Mouse (Mus musculus) forebrain, embryonic 11.5 days (tissue): ENCODE results near the gene Dtx3l. TPM values are rescaled to one million over a fixed set of nuclear protein-coding genes. Genes with fewer than 3 reads are reported as not detected.

ENCODE experiments used
- ATAC-seq: fragments of 200-750 bp; cut with Nextera tagmentation; replicated peaks from 2 replicates; pipeline ENCODE4 v1.8.0; 2017; ENCODE audit warnings: moderate TSS enrichment; ENCODE audit not compliant: low FRiP score
- DNase-seq: peaks from one replicate; pipeline ENCODE4 v3.0.0-alpha.2; 2017; ENCODE audit warnings: low spot score
- H3K27ac ChIP-seq: fragments of 300-500 bp; sonication (generic); 2 replicates; pipeline ENCODE4 v1.5.1; 2014; ENCODE audit warnings: low read depth, low read length
- H3K27me3 ChIP-seq: fragments of 300-500 bp; sonication (generic); 2 replicates; pipeline ENCODE4 v1.6.1; 2014; ENCODE audit warnings: mild to moderate bottlenecking, low read length, mixed read lengths; ENCODE audit not compliant: control insufficient read depth, insufficient read depth
- H3K36me3 ChIP-seq: fragments of 300-500 bp; sonication (generic); 2 replicates; pipeline ENCODE4 v1.6.1; 2014; ENCODE audit warnings: mild to moderate bottlenecking, low read length, moderate library complexity, mixed read lengths; ENCODE audit not compliant: control insufficient read depth, insufficient read depth
- H3K4me1 ChIP-seq: fragments of 300-500 bp; sonication (generic); replicated peaks from 2 replicates; pipeline ENCODE4 v1.6.1; 2014; ENCODE audit warnings: low read length, mixed read lengths; ENCODE audit not compliant: control insufficient read depth, insufficient read depth
- H3K4me2 ChIP-seq: fragments of 300-500 bp; sonication (generic); 2 replicates; pipeline ENCODE4 v1.6.1; 2014; ENCODE audit warnings: low read depth, mild to moderate bottlenecking, low read length, moderate library complexity, mixed read lengths; ENCODE audit not compliant: severe bottlenecking
- H3K4me3 ChIP-seq: fragments of 300-500 bp; sonication (generic); 2 replicates; pipeline ENCODE4 v1.5.1; 2014; ENCODE audit warnings: low read depth, low read length
- H3K9ac ChIP-seq: fragments of 300-500 bp; sonication (generic); 2 replicates; pipeline ENCODE4 v1.6.1; 2014; ENCODE audit warnings: low read length
- H3K9me3 ChIP-seq: fragments of 300-500 bp; sonication (generic); 2 replicates; pipeline ENCODE4 v1.6.1; 2016; ENCODE audit warnings: low read length, mixed read lengths; ENCODE audit not compliant: control insufficient read depth
- WGBS: fragments of 180-500 bp; shearing (Covaris S2); extraction: QIAGEN DNeasy Blood & Tissue Kit; methylation state at CpG from one replicate; pipeline ENCODE4 v1.1.7; 2014; 5-methylcytosine and 5-hydroxymethylcytosine counted together
- polyA plus RNA-seq: library from polyadenylated mRNA; unstranded; fragments of >200 nt; fragmentation: Nextera tagmentation; extraction: Ambion mirVana; gene quantifications from 2 replicates; pipeline ENCODE4 v1.2.1, GENCODE M21; 2014

Gene Dtx3l
- polyA plus RNA-seq, 1 experiment from 2014 or later = 5.7 TPM

DNA sequence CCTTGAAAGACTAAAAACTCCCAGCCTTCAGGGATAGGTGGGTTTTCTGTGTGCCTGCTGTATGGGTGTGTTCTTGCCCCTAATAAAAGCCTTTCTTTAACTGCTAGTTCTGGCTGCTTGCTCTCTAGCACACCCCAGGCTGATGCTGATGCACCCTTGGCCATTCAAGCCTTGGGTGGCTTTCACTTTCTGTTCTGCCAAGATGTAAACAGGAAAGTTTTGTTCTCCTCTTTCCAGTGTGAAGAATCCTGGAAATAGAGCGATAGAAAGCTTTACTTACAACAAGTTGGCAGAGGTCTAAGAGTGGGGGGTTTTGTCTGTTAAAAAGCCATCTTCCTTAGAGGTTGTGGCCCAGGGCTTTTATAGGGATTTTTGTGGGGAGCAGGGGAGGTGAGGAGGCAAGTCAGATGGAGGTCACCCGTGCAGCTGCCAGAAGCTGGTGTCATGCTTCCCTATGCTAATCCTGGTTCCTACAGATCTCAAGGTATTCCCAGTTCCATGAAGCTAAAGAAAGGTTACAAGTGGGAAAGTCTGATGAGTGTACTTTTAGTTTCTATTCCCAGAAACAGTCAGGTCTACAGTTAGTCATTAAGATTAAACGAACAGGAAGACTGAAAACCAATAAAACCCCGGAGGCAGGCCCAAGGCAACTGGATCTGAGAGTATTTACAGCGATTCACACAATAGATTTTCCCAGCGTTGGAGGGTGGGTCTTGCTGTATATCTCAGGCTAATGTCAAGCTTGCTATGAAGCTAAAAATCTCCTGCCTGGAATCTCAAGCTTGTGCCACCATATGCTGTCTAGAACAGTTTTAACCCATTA is 20.0 kb downstream of the Dtx3l start:
- no peak overlapping the region for H3K27ac ChIP-seq
- WGBS = 87% methylated on average over 6 of the region's 6 CpGs
- ATAC-seq (no peak), DNase-seq (no peak)
- no peaks in the 10 kb centered on the region for H3K27me3 ChIP-seq
- no peak overlapping the region for H3K9ac ChIP-seq
- no peaks in the 10 kb centered on the region for H3K36me3 ChIP-seq
- H3K4me1 ChIP-seq = no peaks in the 10 kb centered on the region
- no peaks in the 10 kb centered on the region for H3K9me3 ChIP-seq
- no peak overlapping the region for H3K4me2 ChIP-seq
- no peak overlapping the region for H3K4me3 ChIP-seq

DNA sequence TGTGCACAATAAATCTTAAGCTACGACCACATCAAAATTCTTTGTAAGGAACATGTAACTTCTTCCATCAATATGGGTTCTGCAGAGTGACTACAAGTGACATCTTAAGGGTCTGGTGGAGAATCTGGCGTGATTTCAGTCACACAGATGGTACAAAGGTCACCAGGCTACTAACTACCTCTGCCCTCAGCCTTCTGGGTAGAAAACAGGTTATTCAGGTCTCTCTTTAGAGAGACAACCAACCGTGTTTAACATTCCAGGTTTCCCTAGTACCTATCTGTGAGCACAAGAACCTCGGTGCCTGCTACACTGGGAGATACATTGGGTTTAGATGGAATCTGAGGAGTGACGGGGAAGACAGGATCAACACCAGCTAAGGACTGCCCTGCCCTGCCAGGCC is 24.6 kb downstream of the Dtx3l start:
- DNase-seq (no peak), ATAC-seq (no peak)
- Histone ChIP-seq H3K27ac (no peak overlapping the region), H3K4me1 (no peaks in the 10 kb centered on the region), H3K27me3 (no peaks in the 10 kb centered on the region), H3K9me3 (no peaks in the 10 kb centered on the region), H3K9ac (no peak overlapping the region), H3K4me2 (no peak overlapping the region), H3K4me3 (no peak overlapping the region), H3K36me3 (no peaks in the 10 kb centered on the region)
- WGBS = 73% methylated on average over 5 of the region's 5 CpGs

DNA sequence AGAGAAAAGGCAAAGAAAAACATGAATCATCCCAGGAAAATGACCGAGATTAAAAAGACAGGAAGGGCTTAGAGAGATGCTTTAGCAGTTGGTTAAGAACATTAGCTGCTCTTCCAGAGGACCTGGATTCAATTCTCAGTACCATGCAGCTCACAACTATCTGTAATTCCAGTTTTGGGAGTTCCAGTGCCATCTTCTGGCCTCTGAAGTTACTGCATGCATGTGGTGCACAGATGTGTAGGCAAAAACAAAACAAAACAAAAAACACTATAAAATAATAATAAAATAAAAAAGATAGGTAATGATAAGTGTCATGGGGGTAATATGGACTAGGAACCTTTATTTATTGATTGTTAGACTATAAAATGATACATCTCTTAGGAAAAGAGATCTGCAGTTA is 25.4 kb downstream of the Dtx3l start:
- no peak overlapping the region for H3K4me3 ChIP-seq
- 70% methylated on average over 1 of the region's 1 CpGs for WGBS

DNA sequence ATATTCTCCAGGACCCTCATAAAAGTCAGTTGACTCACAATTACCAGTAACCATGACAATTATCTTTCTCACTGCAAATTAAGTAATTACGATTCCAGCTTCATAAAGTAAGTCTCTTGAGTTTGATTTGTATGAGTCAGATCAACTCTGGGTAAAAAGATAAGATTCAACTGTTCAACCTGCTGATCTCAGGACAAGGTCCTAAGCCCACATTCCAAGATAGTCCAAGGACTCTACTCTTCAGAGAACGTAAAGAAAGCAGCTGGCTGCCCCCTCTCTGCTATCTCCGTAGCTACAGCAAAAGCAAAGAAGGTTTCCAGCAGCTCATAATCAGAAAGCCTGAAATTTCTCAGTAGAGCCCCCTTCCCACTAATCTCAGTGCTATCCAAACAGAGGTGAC is 27.5 kb downstream of the Dtx3l start:
- no peaks in the 10 kb centered on the region for H3K27me3 ChIP-seq
- ATAC-seq (no peak), DNase-seq (no peak)
- H3K9ac ChIP-seq = no peak overlapping the region
- H3K4me1 ChIP-seq = no peaks in the 10 kb centered on the region
- no peaks in the 10 kb centered on the region for H3K9me3 ChIP-seq
- H3K36me3 ChIP-seq = no peaks in the 10 kb centered on the region
- H3K4me2 ChIP-seq = no peak overlapping the region
- 77% methylated on average over 3 of the region's 3 CpGs for WGBS
- no peak overlapping the region for H3K27ac ChIP-seq
- no peak overlapping the region for H3K4me3 ChIP-seq

More for the DNA sequence above, 25.4 kb downstream of the Dtx3l start:
- no peaks in the 10 kb centered on the region for H3K27me3 ChIP-seq
- H3K36me3 ChIP-seq = no peaks in the 10 kb centered on the region
- no peaks in the 10 kb centered on the region for H3K4me1 ChIP-seq
- H3K9ac ChIP-seq = no peak overlapping the region
- no peak overlapping the region for H3K27ac ChIP-seq
- H3K4me2 ChIP-seq = no peak overlapping the region
- H3K9me3 ChIP-seq = no peaks in the 10 kb centered on the region
- ATAC-seq = no peak
- no peak for DNase-seq

DNA sequence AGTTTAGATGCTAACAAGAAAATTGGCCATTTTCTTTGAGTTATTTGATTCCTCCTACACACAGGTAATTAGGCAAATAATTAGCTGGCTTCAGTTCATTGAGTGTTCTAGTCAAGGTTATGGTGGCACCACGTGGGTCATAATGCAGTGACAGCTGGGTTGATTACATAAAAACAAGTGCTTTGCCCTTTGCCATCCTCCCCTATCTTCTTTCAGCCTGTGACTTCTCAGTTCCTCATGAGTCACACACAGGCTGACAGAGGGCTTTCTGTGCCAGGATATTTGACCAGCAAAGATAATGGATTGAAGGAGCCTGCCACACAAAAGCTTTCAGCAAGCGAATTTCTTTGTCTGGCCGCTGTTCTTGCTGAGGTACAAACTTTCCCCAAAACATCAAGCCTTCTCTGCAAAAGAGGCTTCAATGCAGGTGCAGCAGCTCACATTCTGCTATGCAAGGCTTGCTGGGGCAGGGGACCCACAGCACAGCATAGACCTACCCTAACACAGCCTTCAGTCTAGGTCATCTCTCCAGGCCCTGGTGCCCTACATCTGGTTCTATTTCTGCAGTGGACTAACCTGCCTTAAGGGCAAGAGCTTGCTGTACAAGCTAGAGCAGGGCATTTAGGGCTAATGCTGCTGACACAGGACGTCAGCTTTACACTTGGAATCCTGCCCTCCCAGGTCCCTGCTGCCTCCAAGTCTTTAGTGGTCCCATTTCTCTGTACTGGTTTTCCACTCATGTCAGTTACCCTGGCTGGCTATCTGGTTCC is 31.3 kb downstream of the Dtx3l start:
- WGBS = 51% methylated on average over 4 of the region's 4 CpGs
- Histone ChIP-seq H3K4me2 (no peak overlapping the region), H3K9ac (no peak overlapping the region), H3K36me3 (no peaks in the 10 kb centered on the region), H3K27ac (no peak overlapping the region), H3K9me3 (no peaks in the 10 kb centered on the region), H3K4me1 (no peaks in the 10 kb centered on the region), H3K4me3 (no peak overlapping the region), H3K27me3 (no peaks in the 10 kb centered on the region)
- DNase-seq (no peak), ATAC-seq (no peak)

DNA sequence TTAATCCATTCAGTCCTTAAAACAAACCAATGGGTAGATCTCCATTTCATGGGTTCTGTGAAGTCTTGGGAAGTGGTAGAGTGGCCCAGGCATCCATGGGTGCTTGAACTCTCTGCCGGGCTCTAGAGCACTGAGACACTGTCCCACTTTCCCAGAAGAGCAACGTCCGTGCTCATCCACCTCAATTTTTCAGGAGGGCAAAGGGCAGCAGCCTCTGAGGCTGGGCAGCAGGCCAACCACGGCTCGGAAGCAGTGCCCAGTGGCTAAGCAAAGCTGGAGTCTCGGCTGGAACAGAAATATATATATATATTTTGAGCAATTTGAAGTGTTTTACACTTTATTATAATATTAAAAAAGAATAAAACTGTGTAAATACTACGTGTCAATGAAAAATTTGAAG is 32.1 kb downstream of the Dtx3l start:
- Histone ChIP-seq H3K9me3 (no peaks in the 10 kb centered on the region), H3K36me3 (no peaks in the 10 kb centered on the region), H3K4me2 (no peak overlapping the region), H3K27ac (no peak overlapping the region), H3K4me1 (no peaks in the 10 kb centered on the region), H3K4me3 (no peak overlapping the region), H3K27me3 (no peaks in the 10 kb centered on the region), H3K9ac (no peak overlapping the region)
- DNase-seq (no peak), ATAC-seq (no peak)
- 82% methylated on average over 7 of the region's 7 CpGs for WGBS

DNA sequence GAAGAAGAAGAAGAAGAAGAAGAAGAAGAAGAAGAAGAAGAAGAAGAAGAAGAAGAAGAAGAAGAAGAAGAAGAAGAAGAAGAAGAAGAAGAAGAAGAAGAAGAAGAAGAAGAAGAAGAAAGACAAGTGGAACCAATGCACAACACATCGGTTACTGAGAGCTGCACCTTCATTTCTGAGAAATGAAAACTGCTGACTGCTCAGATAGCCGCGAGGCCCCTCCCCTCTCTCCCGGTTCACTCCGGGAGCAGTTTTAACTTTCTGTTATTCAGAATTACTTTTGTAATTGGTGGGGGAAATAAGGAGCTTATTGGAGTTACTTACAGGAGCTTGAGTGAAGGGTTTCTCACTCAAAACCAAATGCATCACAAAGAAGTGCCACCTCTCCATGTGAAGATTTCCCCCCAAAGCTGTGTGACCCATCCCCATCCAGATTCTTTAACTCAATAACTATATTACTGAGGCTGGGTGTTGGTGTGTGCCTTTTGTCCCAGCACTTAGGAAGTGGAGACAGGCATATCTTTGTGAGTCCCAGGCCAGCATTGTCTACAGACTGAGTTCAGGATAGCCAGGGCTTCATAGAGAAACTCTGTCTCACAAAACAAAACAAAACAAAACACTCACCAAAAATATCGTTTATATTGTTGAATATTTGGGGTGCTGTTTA is 33.0 kb downstream of the Dtx3l start:
- 90% methylated on average over 6 of the region's 6 CpGs for WGBS
- H3K9ac ChIP-seq = no peak overlapping the region
- no peaks in the 10 kb centered on the region for H3K9me3 ChIP-seq
- no peaks in the 10 kb centered on the region for H3K4me1 ChIP-seq
- DNase-seq = no peak
- H3K36me3 ChIP-seq = no peaks in the 10 kb centered on the region
- H3K4me3 ChIP-seq = no peak overlapping the region
- H3K4me2 ChIP-seq = no peak overlapping the region
- no peaks in the 10 kb centered on the region for H3K27me3 ChIP-seq
- no peak overlapping the region for H3K27ac ChIP-seq
- ATAC-seq = no peak

DNA sequence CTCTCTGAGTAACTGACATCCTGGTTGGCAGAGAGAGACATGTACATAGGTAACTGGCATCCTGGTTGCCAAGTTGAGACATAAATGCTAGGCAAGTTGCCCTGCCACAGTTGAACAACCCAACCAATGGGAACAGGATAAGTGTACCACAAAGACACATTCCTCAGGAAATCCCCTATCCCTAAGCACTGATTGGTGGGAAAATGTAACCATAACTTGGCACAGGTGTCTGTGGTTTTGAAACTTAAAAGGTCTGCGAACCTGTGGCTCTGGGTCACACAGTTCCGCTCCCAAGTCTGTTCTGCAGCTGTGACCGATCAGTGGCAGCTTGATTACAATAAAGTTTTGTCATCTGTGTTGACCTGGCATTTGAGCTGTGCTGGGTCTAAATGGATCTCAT is 33.6 kb downstream of the Dtx3l start:
- DNase-seq (no peak), ATAC-seq (no peak)
- Histone ChIP-seq H3K4me2 (no peak overlapping the region), H3K4me3 (no peak overlapping the region), H3K27me3 (no peaks in the 10 kb centered on the region), H3K4me1 (no peaks in the 10 kb centered on the region), H3K9me3 (no peaks in the 10 kb centered on the region), H3K27ac (no peak overlapping the region), H3K9ac (no peak overlapping the region), H3K36me3 (no peaks in the 10 kb centered on the region)
- 91% methylated on average over 3 of the region's 3 CpGs for WGBS
